Mouse (Mus musculus) effector memory CD4-positive, alpha-beta T cell, adult 7 months (primary cell): Measurements from ENCODE around the gene Atf7ip2. TPM values are rescaled to one million over a fixed set of nuclear protein-coding genes. Genes with fewer than 3 reads are reported as not detected.

Experiments
- polyA plus RNA-seq: library from polyadenylated mRNA; unstranded; fragments of 100-300 nt; shearing (Covaris generic); gene quantifications from one replicate; pipeline ENCODE4 v1.2.1, GENCODE M21; 2017

The Atf7ip2 gene
- polyA plus RNA-seq: 0.90 TPM

DNA sequence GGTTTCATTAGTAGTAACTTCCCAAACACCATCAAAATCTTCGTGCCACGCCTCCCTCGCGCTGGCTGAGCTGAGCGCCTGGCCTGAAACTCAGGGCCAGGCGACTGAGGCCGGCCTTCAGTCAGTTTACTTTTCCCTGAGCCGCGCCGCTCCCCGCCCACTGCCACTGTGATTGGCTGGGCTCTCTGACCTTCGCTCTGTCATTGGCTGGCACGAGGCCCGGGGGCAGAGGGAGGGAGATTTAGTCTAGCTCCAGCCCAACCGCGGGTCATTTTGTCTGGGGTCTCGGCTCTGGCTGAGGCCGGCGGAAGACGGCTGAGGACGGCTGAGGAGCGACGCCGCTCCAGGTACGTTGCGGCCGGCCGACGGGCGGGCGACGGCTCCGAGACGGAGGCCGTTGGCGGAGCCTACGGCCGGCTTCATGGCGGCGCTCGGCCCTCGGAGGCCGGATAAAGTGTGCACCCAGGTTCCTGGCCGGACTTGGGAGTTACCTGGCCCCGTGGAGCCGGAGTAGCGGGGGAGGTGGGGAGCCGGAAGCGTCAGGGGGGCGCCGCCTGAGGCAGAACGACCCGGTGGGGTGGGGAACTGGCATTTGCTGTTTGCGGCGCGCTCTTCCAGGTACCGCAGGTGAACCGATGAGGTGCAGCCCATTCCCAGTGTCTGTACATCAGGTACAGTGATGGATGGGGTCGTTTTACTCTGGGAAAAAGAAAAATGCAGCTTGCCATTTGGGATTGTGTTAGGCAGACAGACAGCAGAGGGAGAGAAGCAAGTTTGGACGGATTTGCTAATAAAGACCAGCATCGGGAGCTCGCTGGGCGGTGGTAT is at the start of gene Atf7ip2:
TSS of gene Atf7ip2 (plus strand) at position 34 of the 828 bp plus-strand sequence.

GRCm38 (mm10) chr16:10170005-10170404 is 22.5 kb upstream of the Atf7ip2 start, which contains the start of gene Rpl39l:
Rpl39l (plus strand) TSS chr16:10170226.

Other genes starting within 250 kb of the Atf7ip2 start
- not detected for gene Grin2a, start 197.2 kb upstream of the Atf7ip2 start, polyA plus RNA-seq
- gene Rpl39l, start 22.5 kb upstream of the Atf7ip2 start, polyA plus RNA-seq: 1.5 TPM
- gene Emp2, start 121.3 kb downstream of the Atf7ip2 start, polyA plus RNA-seq: not detected
- gene Tekt5, start 202.8 kb downstream of the Atf7ip2 start, polyA plus RNA-seq: not detected
- gene Nubp1, start 219.2 kb downstream of the Atf7ip2 start, polyA plus RNA-seq: 71.6 TPM